ENCODE assay signal across 1 mouse cellular context in the genomic region with DNA sequence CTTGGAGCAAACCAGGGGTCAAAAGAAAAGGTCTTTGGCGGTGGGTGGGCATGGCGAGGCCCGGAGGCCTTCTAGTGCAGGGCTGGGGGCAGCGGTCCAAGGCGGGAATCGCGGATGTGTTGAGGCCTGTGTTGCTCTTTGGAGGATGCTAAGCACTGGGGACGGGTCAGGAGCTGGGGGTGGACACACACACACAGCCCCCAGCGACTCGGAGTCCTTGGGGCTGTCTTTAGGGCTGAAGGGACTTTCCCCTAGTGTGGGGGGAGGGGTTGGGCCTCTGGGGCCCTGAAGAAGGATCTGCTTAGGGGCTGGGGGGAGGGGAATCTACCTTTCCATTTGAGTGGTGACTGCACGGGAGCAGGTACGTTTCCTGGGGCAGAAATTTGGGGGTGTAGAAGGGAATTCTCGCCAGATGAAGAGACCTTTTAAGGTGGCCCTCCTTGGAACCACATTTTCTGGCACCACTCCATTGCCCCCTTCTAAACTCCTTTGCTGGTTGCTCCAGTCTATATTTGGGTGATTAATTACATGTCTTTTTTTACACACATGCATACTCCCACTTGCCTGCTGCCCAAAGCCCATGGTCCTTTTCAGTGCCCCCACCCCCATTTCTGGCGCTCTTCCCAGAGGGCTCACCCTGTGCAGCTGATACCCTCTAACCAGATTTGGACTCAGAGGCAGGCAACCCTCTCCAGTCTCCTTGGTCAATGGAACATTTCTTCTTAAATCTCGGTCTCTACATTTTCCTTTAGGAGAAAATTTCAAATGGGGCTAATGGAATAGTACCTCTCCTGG.
TF ChIP-seq lines count a peak whose summit lies in the region.

No protein-coding gene starts in this region.

TF ChIP-seq in MEL, 35 proteins besides CTCF, POLR2A, EP300 and RAD21:
- TF ChIP-seq CHD2 (IDR thresholded peaks at IDR 0.05; ENCODE audit: low read length): no peak
- TF ChIP-seq MXI1 (IDR thresholded peaks at IDR 0.05; ENCODE audit: low read depth, low read length): no peak
- no peak for TF ChIP-seq ZC3H11A (IDR thresholded peaks at IDR 0.05; ENCODE audit: low read depth, low read length)
- no peak for TF ChIP-seq MYC (IDR thresholded peaks at IDR 0.05; ENCODE audit: low read depth, low read length)
